Mouse (Mus musculus) heart, embryonic 14.5 days (tissue): ENCODE results near the gene 1700123O20Rik. TPM values are rescaled to one million over a fixed set of nuclear protein-coding genes. Genes with fewer than 3 reads are reported as not detected.

Experiments used
- ATAC-seq: fragments of 200-750 bp; cut with Nextera tagmentation; 2 replicates; pipeline ENCODE4 v1.8.0; 2017; ENCODE audit warnings: low read depth, moderate TSS enrichment; ENCODE audit not compliant: insufficient number of reproducible peaks, insufficient read depth, low FRiP score
- H3K27ac ChIP-seq, 2 experiments: fragments of 200-500 bp in 1 of 2; fragments of 300-500 bp in 1 of 2; sonication (generic) in 1 of 2; replicated peaks in 1 of 2; 2 replicates each; pipeline ENCODE4 v1.5.1; 2012 to 2014; ENCODE audit warnings: low read depth in 2 of 2, low read length in 2 of 2, control low read depth in 1 of 2, mild to moderate bottlenecking in 1 of 2, mixed read lengths in 1 of 2; ENCODE audit not compliant: control insufficient read depth in 1 of 2, insufficient read depth in 1 of 2
- H3K27me3 ChIP-seq: fragments of 300-500 bp; sonication (generic); 2 replicates; pipeline ENCODE4 v1.6.1; 2014; ENCODE audit warnings: mild to moderate bottlenecking, low read length, control low read depth; ENCODE audit not compliant: control insufficient read depth, insufficient read depth
- H3K36me3 ChIP-seq: fragments of 300-500 bp; sonication (generic); 2 replicates; pipeline ENCODE4 v1.6.1; 2014; ENCODE audit warnings: mild to moderate bottlenecking, control low read depth, low read length, mixed read lengths; ENCODE audit not compliant: control insufficient read depth, insufficient read depth
- H3K4me1 ChIP-seq, 2 experiments: fragments of 200-500 bp in 1 of 2; fragments of 300-500 bp in 1 of 2; sonication (generic) in 1 of 2; 2 replicates each; pipeline ENCODE4 v1.6.1; 2012 to 2014; ENCODE audit warnings: low read length in 2 of 2, control low read depth in 1 of 2, mixed read lengths in 1 of 2; ENCODE audit not compliant: control insufficient read depth in 2 of 2, insufficient read depth in 2 of 2
- H3K4me2 ChIP-seq: fragments of 300-500 bp; sonication (generic); 2 replicates; pipeline ENCODE4 v1.6.1; 2014; ENCODE audit warnings: mild to moderate bottlenecking, low read length
- H3K4me3 ChIP-seq, 2 experiments: fragments of 200-500 bp in 1 of 2; fragments of 300-500 bp in 1 of 2; sonication (generic) in 1 of 2; 2 replicates each; pipeline ENCODE4 v1.5.1; 2012 to 2014; ENCODE audit warnings: low read length in 2 of 2, mild to moderate bottlenecking in 2 of 2, control low read depth in 1 of 2, low read depth in 1 of 2, moderate library complexity in 1 of 2; ENCODE audit not compliant: control insufficient read depth in 1 of 2, insufficient read depth in 1 of 2
- H3K9ac ChIP-seq: fragments of 300-500 bp; sonication (generic); 2 replicates; pipeline ENCODE4 v1.6.1; 2014; ENCODE audit warnings: mild to moderate bottlenecking, low read length
- H3K9me3 ChIP-seq: fragments of 300-500 bp; sonication (generic); 2 replicates; pipeline ENCODE4 v1.6.1; 2016; ENCODE audit warnings: low read length, control low read depth; ENCODE audit not compliant: control insufficient read depth
- WGBS: fragments of 180-500 bp; shearing (Covaris S2); extraction: QIAGEN DNeasy Blood & Tissue Kit; methylation state at CpG from one replicate; pipeline ENCODE4 v1.1.7; 2014; 5-methylcytosine and 5-hydroxymethylcytosine counted together
- polyA plus RNA-seq: library from polyadenylated mRNA; unstranded; fragments of >200 nt; fragmentation: Nextera tagmentation; extraction: Ambion mirVana; gene quantifications from 2 replicates; pipeline ENCODE4 v1.2.1, GENCODE M21; 2014

The 1700123O20Rik gene
- polyA plus RNA-seq, 1 experiment from 2014 or later, result 49.8 TPM

DNA sequence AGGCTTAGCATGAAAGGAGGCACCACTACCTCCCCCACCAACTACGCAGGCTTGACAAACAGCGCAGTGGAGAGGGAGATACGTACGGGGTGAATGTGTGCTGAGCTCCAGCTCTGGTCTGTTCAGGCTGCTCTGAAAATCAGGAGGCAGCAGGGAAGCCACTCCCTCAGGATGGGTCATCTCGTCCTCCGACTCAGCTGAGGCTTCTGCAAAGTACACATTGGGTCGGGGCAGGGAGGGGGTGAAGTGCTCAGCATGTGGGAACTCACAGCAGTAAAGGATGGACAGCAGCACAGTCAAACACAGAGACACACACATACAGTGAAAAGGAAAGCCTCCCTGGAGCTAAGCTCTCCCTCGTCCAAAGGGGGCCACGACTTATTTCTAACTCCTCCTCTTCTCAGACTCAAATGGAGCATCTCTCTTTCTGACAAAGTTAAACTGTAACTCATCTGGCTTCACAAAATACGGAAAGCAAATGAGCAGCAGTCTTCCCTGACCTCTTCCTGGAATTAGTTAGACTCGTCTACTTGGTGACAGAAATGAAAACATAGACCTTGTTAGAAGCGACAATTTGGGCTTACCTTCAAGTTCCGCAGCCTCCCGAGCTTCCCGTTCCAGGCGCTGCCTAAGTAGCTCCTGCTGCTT lies 7.2 kb upstream of the 1700123O20Rik start:
- WGBS, result 87% methylated on average over 16 of the region's 16 CpGs
- Histone ChIP-seq H3K4me3 (no peak overlapping the region), H3K36me3 (peaks cover 85% of the 10 kb centered on the region), H3K27me3 (no peaks in the 10 kb centered on the region), H3K4me1 (no peaks in the 10 kb centered on the region), H3K9ac (no peak overlapping the region), H3K4me2 (no peak overlapping the region), H3K9me3 (no peaks in the 10 kb centered on the region), H3K27ac (no peak overlapping the region)
- no peak for ATAC-seq

DNA sequence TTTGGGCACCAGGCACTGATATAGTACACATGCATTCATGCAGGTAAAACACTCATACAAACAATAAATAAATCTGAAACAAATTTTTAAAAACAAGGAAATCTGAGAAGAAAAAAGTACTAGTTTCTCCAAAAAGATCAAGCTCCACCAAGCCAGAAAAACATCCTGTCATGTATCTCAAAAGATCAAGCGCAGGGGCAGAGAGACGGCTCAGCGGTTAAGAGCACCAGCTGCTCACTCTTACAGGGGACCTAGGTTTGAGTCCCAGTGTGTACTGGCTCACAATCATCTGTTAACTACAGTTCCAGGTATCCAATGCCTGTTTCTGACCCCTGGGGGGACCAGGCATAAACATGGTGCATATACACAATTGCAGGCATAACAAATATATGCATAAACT lies 3.6 kb upstream of the 1700123O20Rik start:
- peaks cover 60% of the 10 kb centered on the region for H3K36me3 ChIP-seq
- no peak overlapping the region for H3K4me3 ChIP-seq
- no peak overlapping the region for H3K4me2 ChIP-seq
- no peak overlapping the region for H3K27ac ChIP-seq
- 86% methylated on average over 3 of the region's 3 CpGs for WGBS
- no peaks in the 10 kb centered on the region for H3K9me3 ChIP-seq
- H3K9ac ChIP-seq, result no peak overlapping the region
- H3K4me1 ChIP-seq, result peaks cover 0 to 8% of the 10 kb centered on the region in 2 experiments; a peak in 2 of 4 replicates
- no peak for ATAC-seq
- H3K27me3 ChIP-seq, result no peaks in the 10 kb centered on the region

DNA sequence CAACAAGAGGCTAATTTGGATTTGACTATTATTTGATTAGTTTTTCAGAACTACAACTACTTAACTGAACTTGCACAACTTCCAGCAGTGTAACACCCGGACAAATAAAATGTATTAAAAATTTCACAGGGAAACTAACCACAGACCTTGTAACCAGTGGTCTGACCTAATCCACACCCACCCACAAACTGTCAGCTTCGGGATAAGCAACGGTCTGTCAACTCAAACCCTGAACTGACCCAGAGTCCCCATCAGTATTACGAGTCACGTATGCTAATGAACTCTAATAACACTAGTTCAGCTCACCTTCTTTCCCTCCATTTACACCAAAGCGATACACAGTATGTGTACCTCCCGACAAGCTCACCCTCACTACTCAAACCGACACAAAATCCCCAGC lies 545 bp upstream of the 1700123O20Rik start:
- no peaks in the 10 kb centered on the region for H3K9me3 ChIP-seq
- WGBS, result 11% methylated on average over 8 of the region's 8 CpGs
- peak overlapping the region; percentile 86 for H3K4me2 ChIP-seq
- peaks cover 0 to 16% of the 10 kb centered on the region in 2 experiments; a peak in 2 of 4 replicates for H3K4me1 ChIP-seq
- H3K27me3 ChIP-seq, result no peaks in the 10 kb centered on the region
- peak overlapping the region; percentile 3 to 97; a peak in 2 of 4 replicates for H3K27ac ChIP-seq
- H3K9ac ChIP-seq, result peak overlapping the region; percentile 99
- no peak for ATAC-seq
- H3K4me3 ChIP-seq, result peak overlapping the region; percentile 82 to 90
- H3K36me3 ChIP-seq, result peaks cover 54% of the 10 kb centered on the region

DNA sequence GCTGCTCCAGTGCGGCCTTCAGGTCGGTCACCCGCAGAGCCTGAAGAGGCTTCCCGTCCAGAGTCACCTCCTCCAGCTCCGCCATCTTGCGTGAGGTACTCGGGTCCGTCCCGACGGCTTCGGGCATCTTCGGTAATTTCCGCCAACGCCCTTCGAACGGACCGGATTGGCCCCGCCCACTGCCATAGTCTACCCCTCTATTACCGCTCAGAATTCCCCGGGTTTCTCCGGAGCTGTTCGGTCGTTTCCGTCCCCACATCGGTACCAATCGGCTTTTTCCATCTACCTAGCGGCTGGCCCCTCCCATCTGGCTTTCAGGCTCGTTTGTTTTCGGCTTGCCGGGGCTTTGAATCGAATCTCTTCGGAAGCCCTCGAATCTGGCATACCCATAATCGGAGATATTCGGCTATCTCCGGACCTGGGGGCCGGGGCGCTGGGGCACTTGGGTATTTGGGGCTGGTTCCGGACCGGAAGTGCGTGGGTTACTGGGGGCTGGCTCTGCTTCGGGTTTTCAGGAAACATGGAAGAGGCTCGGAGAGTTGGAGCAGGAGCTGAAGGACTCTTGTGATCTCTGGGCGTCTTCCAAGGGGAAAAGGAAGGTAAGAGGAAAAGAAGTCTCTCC lies 617 bp downstream of the 1700123O20Rik start, which contains the start of gene Acin1:
Gene Acin1, minus strand, starts transcription at position 410 of the 622 bp plus-strand sequence.
- Histone ChIP-seq H3K27ac (peak within 1 kb of the TSS; percentile 96 to 97), H3K4me1 (peaks cover 0 to 16% of the 10 kb centered on the region in 2 experiments; a peak in 2 of 4 replicates), H3K9ac (peak within 1 kb of the TSS; percentile 99), H3K27me3 (no peaks in the 10 kb centered on the region), H3K4me2 (peak within 1 kb of the TSS; percentile 89), H3K9me3 (no peaks in the 10 kb centered on the region), H3K36me3 (peaks cover 57% of the 10 kb centered on the region), H3K4me3 (peak within 1 kb of the TSS; percentile 82 to 90)
- peak; percentile 97 for ATAC-seq
- under 1% methylated on average over 44 of the region's 44 CpGs for WGBS

DNA sequence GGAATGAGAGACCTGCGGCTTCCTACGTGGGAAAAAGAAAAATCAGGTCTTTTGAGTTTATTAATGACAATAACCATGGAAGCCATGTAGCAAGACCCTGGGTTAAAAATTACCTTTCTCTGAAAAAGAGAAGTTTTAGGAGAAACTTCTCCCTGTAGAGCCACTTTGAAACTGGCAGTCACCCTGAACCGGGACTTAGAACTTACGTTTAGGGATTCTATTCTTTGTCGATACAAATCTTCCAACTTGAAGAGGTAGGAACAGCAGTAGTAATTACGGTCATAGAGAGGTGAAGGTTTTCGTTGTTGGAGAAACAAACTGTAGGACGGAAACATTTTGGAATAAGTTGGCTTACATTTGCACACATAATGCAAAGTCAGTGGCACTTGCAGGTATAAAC lies 1.2 kb downstream of the 1700123O20Rik start:
- peak overlapping the region; percentile 89 for H3K4me2 ChIP-seq
- H3K4me1 ChIP-seq, result peaks cover 0 to 16% of the 10 kb centered on the region in 2 experiments; a peak in 2 of 4 replicates
- H3K9ac ChIP-seq, result peak overlapping the region; percentile 99
- ATAC-seq, result no peak
- H3K27ac ChIP-seq, result peak overlapping the region; percentile 96 to 97
- peak overlapping the region; percentile 82 to 90 for H3K4me3 ChIP-seq
- 6% methylated on average over 8 of the region's 8 CpGs for WGBS
- H3K9me3 ChIP-seq, result no peaks in the 10 kb centered on the region
- H3K36me3 ChIP-seq, result peaks cover 50% of the 10 kb centered on the region
- no peaks in the 10 kb centered on the region for H3K27me3 ChIP-seq

DNA sequence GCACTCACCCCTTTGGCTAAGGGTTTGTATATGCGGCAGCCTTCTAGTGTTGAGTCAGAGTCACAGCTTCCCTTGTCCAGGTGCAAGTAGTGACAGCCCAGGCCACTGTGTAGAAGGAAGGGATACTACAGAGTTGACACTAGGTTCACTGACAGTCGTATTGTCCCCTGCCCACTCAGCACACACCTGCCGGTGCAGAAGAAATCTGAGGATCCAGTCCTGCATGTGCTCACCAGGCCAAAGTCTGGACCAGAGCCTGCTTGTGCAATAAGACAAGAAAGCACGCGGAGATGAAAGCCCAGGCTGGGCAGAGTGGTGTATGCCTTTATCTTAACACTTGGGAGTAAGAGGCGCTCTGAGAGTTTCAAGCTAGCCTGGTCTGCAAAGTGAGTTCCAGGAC lies 9.0 kb downstream of the 1700123O20Rik start:
- Histone ChIP-seq H3K9me3 (no peaks in the 10 kb centered on the region), H3K27me3 (no peaks in the 10 kb centered on the region), H3K4me2 (no peak overlapping the region), H3K36me3 (peaks cover 27% of the 10 kb centered on the region), H3K4me3 (no peak overlapping the region), H3K9ac (no peak overlapping the region), H3K4me1 (no peaks in the 10 kb centered on the region), H3K27ac (no peak overlapping the region)
- no peak for ATAC-seq
- 50% methylated on average over 6 of the region's 6 CpGs for WGBS

DNA sequence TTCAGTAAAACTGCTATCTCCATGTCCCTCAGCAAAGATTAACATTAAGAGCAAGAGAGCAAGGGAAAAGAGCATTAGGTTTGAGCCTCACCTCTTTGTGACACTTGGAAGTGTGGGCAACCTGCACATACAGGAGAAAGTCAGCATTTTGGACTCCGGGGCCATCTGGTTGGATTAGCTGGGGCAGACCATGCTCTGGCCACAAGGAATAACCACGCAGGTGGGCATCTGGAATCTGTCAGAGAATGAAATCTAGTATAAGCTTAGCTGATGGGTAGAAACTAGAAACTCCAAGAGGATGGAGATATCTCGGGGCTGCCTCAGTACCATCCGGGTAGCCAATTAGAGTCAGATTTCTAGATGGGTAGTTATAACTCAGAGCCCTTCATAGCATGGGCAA lies 10.7 kb downstream of the 1700123O20Rik start:
- ATAC-seq, result no peak
- 67% methylated on average over 4 of the region's 4 CpGs for WGBS
- Histone ChIP-seq H3K9me3 (no peaks in the 10 kb centered on the region), H3K27ac (no peak overlapping the region), H3K9ac (no peak overlapping the region), H3K27me3 (no peaks in the 10 kb centered on the region), H3K4me3 (no peak overlapping the region), H3K4me1 (peaks cover 0 to 8% of the 10 kb centered on the region in 2 experiments; a peak in 2 of 4 replicates), H3K36me3 (peaks cover 16% of the 10 kb centered on the region), H3K4me2 (no peak overlapping the region)
